In genomic region chr7:16004177-16004856, GRCm38 (mm10) we compare ENCODE assay signal across 13 mouse cellular contexts. TPM values are rescaled to one million over a fixed set of nuclear protein-coding genes. Genes with fewer than 3 reads are reported as not detected.
DNase-seq lines count a peak whose midpoint lies in the region; ATAC-seq and TF ChIP-seq lines count a peak whose summit lies in the region.
"Had no signal": no experiment of that assay in that cellular context is flagged by ENCODE, and none has a peak within 500 bp of the region (broad histone marks: within the 10 kb centered on the region; RNA-seq: fewer than 3 reads in every experiment).

No protein-coding gene starts in this region.

- no peak overlapping the region for H3K27ac ChIP-seq in forebrain, embryonic 14.5 days (ENCODE audit: low read depth, low read length)
- H3K27ac ChIP-seq in forebrain, embryonic 12.5 days = no peak overlapping the region
- no peak overlapping the region for H3K27ac ChIP-seq in midbrain, embryonic 11.5 days (ENCODE audit: low read depth, low read length)
- H3K27ac ChIP-seq in midbrain, postnatal 0 days (ENCODE audit: low read depth, low read length) = no peak overlapping the region
- H3K27ac ChIP-seq in hindbrain, embryonic 12.5 days = peak overlapping the region; percentile 35; the same call in 1 of the 2 replicates
- peak overlapping the region; percentile 49 for H3K27ac ChIP-seq in small intestine, adult 2 months (ENCODE audit: insufficient read depth, low read depth, low read length)

- ATAC-seq in forebrain, embryonic 14.5 days = 0 out of 2 replicates have a peak, but pooled peaks have one; percentile 23
- ATAC-seq in forebrain, embryonic 12.5 days (ENCODE audit: low FRiP score) = no peak
- ATAC-seq in midbrain, embryonic 11.5 days (ENCODE audit: low FRiP score) = 0 out of 2 replicates have a peak, but pooled peaks have one; percentile 19
- ATAC-seq in midbrain, postnatal 0 days (ENCODE audit: low FRiP score) = no peak
- ATAC-seq in hindbrain, embryonic 12.5 days (ENCODE audit: low FRiP score) = 0 out of 2 replicates have a peak, but pooled peaks have one; percentile 30
- no peak for ATAC-seq in cerebellum, adult (ENCODE audit: insufficient number of reproducible peaks, low FRiP score, low TSS enrichment)

- no peak overlapping the region for H3K4me2 ChIP-seq in forebrain, embryonic 14.5 days (ENCODE audit: low read length)
- H3K4me2 ChIP-seq in forebrain, embryonic 12.5 days = no peak overlapping the region
- H3K4me2 ChIP-seq in midbrain, embryonic 11.5 days = no peak overlapping the region
- no peak overlapping the region for H3K4me2 ChIP-seq in midbrain, postnatal 0 days (ENCODE audit: low read depth, low read length, poor library complexity, severe bottlenecking)
- H3K4me2 ChIP-seq in hindbrain, embryonic 12.5 days (replicated peaks) = no peak overlapping the region

- no peak for TF ChIP-seq POLR2A in small intestine, adult 2 months (IDR thresholded peaks at IDR 0.05; ENCODE audit: low read depth, low read length)

- no peaks in the 10 kb centered on the region for H3K27me3 ChIP-seq in forebrain, embryonic 14.5 days (replicated peaks; ENCODE audit: control insufficient read depth, insufficient read depth, low read length)
- H3K27me3 ChIP-seq in forebrain, embryonic 12.5 days = no peaks in the 10 kb centered on the region
- H3K27me3 ChIP-seq in midbrain, embryonic 11.5 days (ENCODE audit: control insufficient read depth, insufficient read depth, low read length) = no peaks in the 10 kb centered on the region
- H3K27me3 ChIP-seq in midbrain, postnatal 0 days (ENCODE audit: insufficient read depth, low read length) = no peaks in the 10 kb centered on the region
- H3K27me3 ChIP-seq in hindbrain, embryonic 12.5 days = no peaks in the 10 kb centered on the region
- no peaks in the 10 kb centered on the region for H3K27me3 ChIP-seq in small intestine, adult 2 months (ENCODE audit: control insufficient read depth, insufficient read depth, low read length)

- WGBS in forebrain, embryonic 14.5 days = 47% methylated on average over 12 of the region's 12 CpGs
- WGBS in forebrain, embryonic 12.5 days = 49% methylated on average over 12 of the region's 12 CpGs
- WGBS in midbrain, embryonic 11.5 days = 58% methylated on average over 12 of the region's 12 CpGs
- WGBS in midbrain, postnatal 0 days = 50% methylated on average over 12 of the region's 12 CpGs
- WGBS in hindbrain, embryonic 12.5 days = 48% methylated on average over 12 of the region's 12 CpGs
- WGBS in small intestine, adult 2 months = 72% methylated on average over 12 of the region's 12 CpGs

- no peaks in the 10 kb centered on the region for H3K9me3 ChIP-seq in forebrain, embryonic 14.5 days (replicated peaks; ENCODE audit: control insufficient read depth, low read length)
- peaks cover 2% of the 10 kb centered on the region; the same call in 1 of the 2 replicates for H3K9me3 ChIP-seq in forebrain, embryonic 12.5 days
- no peaks in the 10 kb centered on the region for H3K9me3 ChIP-seq in midbrain, embryonic 11.5 days (ENCODE audit: control insufficient read depth, low read length)
- H3K9me3 ChIP-seq in midbrain, postnatal 0 days (ENCODE audit: low read length) = no peaks in the 10 kb centered on the region
- H3K9me3 ChIP-seq in hindbrain, embryonic 12.5 days (replicated peaks) = no peaks in the 10 kb centered on the region

- DNase-seq in forebrain, embryonic 14.5 days (ENCODE audit: low spot score) = peak; percentile 10
- DNase-seq in midbrain, embryonic 11.5 days (ENCODE audit: low spot score, missing footprints) = no peak
- DNase-seq in midbrain, postnatal 0 days (ENCODE audit: low spot score) = no peak
- DNase-seq in adrenal gland, adult (ENCODE audit: inconsistent age in 2 of 2, low spot score in 1 of 2) = no peak
- DNase-seq: adrenal gland, adult 2 months; kidney, adult 2 months; left cerebral cortex, postnatal 4 days had no signal

- TF ChIP-seq CTCF in midbrain, postnatal 0 days (IDR thresholded peaks at IDR 0.05) = no peak
- no peak for TF ChIP-seq CTCF in small intestine, adult 2 months (IDR thresholded peaks at IDR 0.05; ENCODE audit: extremely low read depth, insufficient read length, insufficient replicate concordance, low read depth, low read length)

- H3K9ac ChIP-seq in forebrain, embryonic 14.5 days (ENCODE audit: low read length) = no peak overlapping the region
- H3K9ac ChIP-seq in forebrain, embryonic 12.5 days = no peak overlapping the region
- H3K9ac ChIP-seq in midbrain, embryonic 11.5 days (ENCODE audit: low read length) = no peak overlapping the region
- no peak overlapping the region for H3K9ac ChIP-seq in midbrain, postnatal 0 days (replicated peaks; ENCODE audit: low read length, poor library complexity, severe bottlenecking)
- H3K9ac ChIP-seq in hindbrain, embryonic 12.5 days = no peak overlapping the region

- 0 out of 2 replicates have a peak, but pooled peaks cover under 1% of the 10 kb centered on the region for H3K36me3 ChIP-seq in forebrain, embryonic 14.5 days (ENCODE audit: control insufficient read depth, insufficient read depth, low read length)
- peaks cover 6% of the 10 kb centered on the region for H3K36me3 ChIP-seq in forebrain, embryonic 12.5 days (replicated peaks)
- H3K36me3 ChIP-seq in midbrain, embryonic 11.5 days (ENCODE audit: control insufficient read depth, insufficient read depth, low read length) = no peaks in the 10 kb centered on the region; the same call in none of the 2 replicates
- no peaks in the 10 kb centered on the region for H3K36me3 ChIP-seq in midbrain, postnatal 0 days (ENCODE audit: insufficient read depth, low read length)
- H3K36me3 ChIP-seq in hindbrain, embryonic 12.5 days = peaks cover 9% of the 10 kb centered on the region
- H3K36me3 ChIP-seq in small intestine, adult 2 months (ENCODE audit: control insufficient read depth, insufficient read depth, low read length) = peaks cover 1% of the 10 kb centered on the region

- no peaks in the 10 kb centered on the region for H3K4me1 ChIP-seq in forebrain, embryonic 14.5 days (ENCODE audit: control insufficient read depth, insufficient read depth, low read length)
- peaks cover 12% of the 10 kb centered on the region for H3K4me1 ChIP-seq in forebrain, embryonic 12.5 days
- H3K4me1 ChIP-seq in midbrain, embryonic 11.5 days (ENCODE audit: control insufficient read depth, insufficient read depth, low read length) = no peaks in the 10 kb centered on the region
- H3K4me1 ChIP-seq in midbrain, postnatal 0 days (ENCODE audit: insufficient read depth, low read length) = no peaks in the 10 kb centered on the region
- H3K4me1 ChIP-seq in hindbrain, embryonic 12.5 days = peaks cover 10% of the 10 kb centered on the region
- peaks cover 17% of the 10 kb centered on the region for H3K4me1 ChIP-seq in small intestine, adult 2 months (ENCODE audit: control insufficient read depth, insufficient read depth, insufficient read length, low read length)

- H3K4me3 ChIP-seq in forebrain, embryonic 14.5 days (ENCODE audit: low read depth, low read length) = no peak overlapping the region
- H3K4me3 ChIP-seq in forebrain, embryonic 12.5 days (replicated peaks) = no peak overlapping the region
- no peak overlapping the region for H3K4me3 ChIP-seq in midbrain, embryonic 11.5 days (ENCODE audit: low read depth, low read length)
- H3K4me3 ChIP-seq in midbrain, postnatal 0 days (ENCODE audit: low read depth, low read length) = no peak overlapping the region
- no peak overlapping the region for H3K4me3 ChIP-seq in hindbrain, embryonic 12.5 days
- no peak overlapping the region for H3K4me3 ChIP-seq in small intestine, adult 2 months (ENCODE audit: low read depth, low read length)

RNA-seq across cellular contexts. Expression of gene Ehd2, which starts 37.0 kb away (rescaled TPM):
- 4.5 and 6.2 TPM in 2 replicates for polyA plus RNA-seq in forebrain, embryonic 14.5 days (2014; fragmentation: Nextera tagmentation; extraction: Ambion mirVana)
- polyA plus RNA-seq in forebrain, embryonic 12.5 days (2016; fragmentation: Nextera tagmentation; extraction: Ambion mirVana) = 6.6 and 7.6 TPM in 2 replicates
- 8.9 and 10.9 TPM in 2 replicates for polyA plus RNA-seq in midbrain, embryonic 11.5 days (2014; fragmentation: Nextera tagmentation; extraction: Ambion mirVana)
- 5.6 and 5.9 TPM in 2 replicates for total RNA-seq in midbrain, postnatal 0 days (2014; rRNA removed)
- 3.9 and 4.3 TPM in 2 replicates for polyA plus RNA-seq in midbrain, postnatal 0 days (2015; fragmentation: Nextera tagmentation; extraction: Ambion mirVana)
- polyA plus RNA-seq in hindbrain, embryonic 12.5 days (2016; fragmentation: Nextera tagmentation; extraction: Ambion mirVana) = 10.1 and 16.6 TPM in 2 replicates
- 11.9 and 14.5 TPM in 2 replicates for polyA plus RNA-seq in small intestine, adult 2 months (2012; rRNA removed)

RNA-seq across cellular contexts. Expression of gene Bicra, which starts 43.4 kb away (rescaled TPM):
- polyA plus RNA-seq in forebrain, embryonic 14.5 days (2014; fragmentation: Nextera tagmentation; extraction: Ambion mirVana) = 4.3 and 6.0 TPM in 2 replicates
- polyA plus RNA-seq in forebrain, embryonic 12.5 days (2016; fragmentation: Nextera tagmentation; extraction: Ambion mirVana) = 9.1 and 9.5 TPM in 2 replicates
- polyA plus RNA-seq in midbrain, embryonic 11.5 days (2014; fragmentation: Nextera tagmentation; extraction: Ambion mirVana) = 5.0 and 6.1 TPM in 2 replicates
- total RNA-seq in midbrain, postnatal 0 days (2014; rRNA removed) = 6.3 and 7.0 TPM in 2 replicates
- polyA plus RNA-seq in midbrain, postnatal 0 days (2015; fragmentation: Nextera tagmentation; extraction: Ambion mirVana) = 3.1 and 4.1 TPM in 2 replicates
- polyA plus RNA-seq in hindbrain, embryonic 12.5 days (2016; fragmentation: Nextera tagmentation; extraction: Ambion mirVana) = 10.3 and 10.7 TPM in 2 replicates
- polyA plus RNA-seq in small intestine, adult 2 months (2012; rRNA removed) = 18.7 and 31.0 TPM in 2 replicates

RNA-seq across cellular contexts. Expression of gene Zfp541, which starts 57.3 kb away (rescaled TPM):
- polyA plus RNA-seq in forebrain, embryonic 14.5 days (2014; fragmentation: Nextera tagmentation; extraction: Ambion mirVana) = 0.16 TPM in 1 of 2 replicates, not detected in the other
- polyA plus RNA-seq in forebrain, embryonic 12.5 days (2016; fragmentation: Nextera tagmentation; extraction: Ambion mirVana) = not detected in 2 replicates
- not detected in 2 replicates for polyA plus RNA-seq in midbrain, embryonic 11.5 days (2014; fragmentation: Nextera tagmentation; extraction: Ambion mirVana)
- 0.14 and 0.33 TPM in 2 replicates for total RNA-seq in midbrain, postnatal 0 days (2014; rRNA removed)
- polyA plus RNA-seq in midbrain, postnatal 0 days (2015; fragmentation: Nextera tagmentation; extraction: Ambion mirVana) = 0.15 TPM in 2 replicates
- polyA plus RNA-seq in hindbrain, embryonic 12.5 days (2016; fragmentation: Nextera tagmentation; extraction: Ambion mirVana) = 0.05 and 0.07 TPM in 2 replicates
- polyA plus RNA-seq in small intestine, adult 2 months (2012; rRNA removed) = not detected in 2 replicates
- total RNA-seq: common myeloid progenitor, adult 5-6 weeks; heart, adult 18-20 months had no signal
- polyA plus RNA-seq: kidney, adult 2 months had no signal

RNA-seq across cellular contexts. Expression of gene Nop53, which starts 58.4 kb away (rescaled TPM):
- 142 and 147 TPM in 2 replicates for polyA plus RNA-seq in forebrain, embryonic 14.5 days (2014; fragmentation: Nextera tagmentation; extraction: Ambion mirVana)
- polyA plus RNA-seq in forebrain, embryonic 12.5 days (2016; fragmentation: Nextera tagmentation; extraction: Ambion mirVana) = 165 and 169 TPM in 2 replicates
- 186 and 187 TPM in 2 replicates for polyA plus RNA-seq in midbrain, embryonic 11.5 days (2014; fragmentation: Nextera tagmentation; extraction: Ambion mirVana)
- 82.8 and 104 TPM in 2 replicates for total RNA-seq in midbrain, postnatal 0 days (2014; rRNA removed)
- polyA plus RNA-seq in midbrain, postnatal 0 days (2015; fragmentation: Nextera tagmentation; extraction: Ambion mirVana) = 128 and 143 TPM in 2 replicates
- polyA plus RNA-seq in hindbrain, embryonic 12.5 days (2016; fragmentation: Nextera tagmentation; extraction: Ambion mirVana) = 157 and 167 TPM in 2 replicates
- 56.8 and 120 TPM in 2 replicates for polyA plus RNA-seq in small intestine, adult 2 months (2012; rRNA removed)

Comparison
In these comparisons a context has a peak if more than half of its experiments do, and no peak if none do; other contexts are left out.
1. ATAC-seq: peak in forebrain, embryonic 14.5 days (single experiment), midbrain, embryonic 11.5 days (single experiment) and hindbrain, embryonic 12.5 days (single experiment); none in forebrain, embryonic 12.5 days (single experiment), midbrain, postnatal 0 days (single experiment) and cerebellum, adult (single experiment).
2. H3K27ac ChIP-seq: peak in hindbrain, embryonic 12.5 days (single experiment) and small intestine, adult 2 months (single experiment); none in forebrain, embryonic 14.5 days (single experiment), forebrain, embryonic 12.5 days (single experiment), midbrain, embryonic 11.5 days (single experiment) and midbrain, postnatal 0 days (single experiment).